Mouse (Mus musculus) monocyte, adult 5-6 weeks (primary cell): ENCODE data around the gene Tnfrsf19. TPM values are rescaled to one million over a fixed set of nuclear protein-coding genes. Genes with fewer than 3 reads are reported as not detected.

Experiments used
- ATAC-seq: fragments of 153-309, 156-312 bp; replicated peaks from 2 replicates; pipeline ENCODE4 v1.8.0; 2017; ENCODE audit warnings: mild to moderate bottlenecking; ENCODE audit not compliant: low TSS enrichment, insufficient number of reproducible peaks, severe bottlenecking, poor library complexity, low FRiP score
- total RNA-seq: library from RNA; stranded (forward); fragments of 200-1000, 200-491, 200-594 nt; gene quantifications from 3 replicates; pipeline ENCODE4 v1.2.3, GENCODE M21; 2017

The Tnfrsf19 gene
- total RNA-seq, 1 experiment from 2014 or later = not detected

DNA sequence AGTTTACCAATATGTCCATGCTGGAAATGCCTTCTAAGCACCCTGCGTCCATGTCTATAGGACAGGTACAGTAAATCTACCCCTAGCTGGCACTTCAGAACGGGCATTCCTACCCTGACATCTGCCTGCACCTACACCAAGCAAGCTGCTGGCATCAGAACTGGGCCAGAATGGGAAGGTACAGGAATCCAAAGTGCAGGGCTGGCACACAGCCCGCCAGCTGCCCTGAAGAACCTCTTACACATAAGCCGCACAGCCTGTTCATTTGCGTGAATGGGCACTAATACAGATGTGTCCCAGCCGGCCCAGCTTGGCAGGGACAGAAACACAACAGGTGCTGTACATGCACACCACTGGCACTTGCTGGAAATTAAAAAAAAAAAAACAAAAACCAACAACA, 15.9 kb downstream of the Tnfrsf19 start:
- no peak for ATAC-seq

- ATAC-seq = no peak
Measured at GRCm38 (mm10) chr14:61024006-61024405, 22.3 kb downstream of the Tnfrsf19 start.

DNA sequence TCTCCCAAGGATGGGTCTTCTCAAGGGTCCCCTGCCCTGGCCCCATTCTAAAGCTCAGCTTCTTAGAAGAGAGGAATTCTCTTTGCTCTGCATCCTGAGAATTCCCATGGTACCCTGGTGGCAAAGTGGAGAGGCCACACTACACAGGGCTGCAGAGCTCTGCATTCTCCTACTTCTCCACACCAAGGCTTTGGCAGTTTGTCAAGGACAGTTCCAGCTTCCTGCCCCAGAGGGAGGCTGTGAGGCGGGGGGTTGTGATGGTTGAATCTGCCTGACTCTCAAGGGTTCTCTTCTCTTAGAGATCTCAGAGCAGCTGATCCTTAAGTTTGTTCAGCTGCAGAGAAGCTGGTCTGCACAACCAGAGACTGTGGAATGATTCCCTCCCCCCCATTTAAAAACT, 23.9 kb downstream of the Tnfrsf19 start:
- ATAC-seq = no peak

GRCm38 (mm10) chr14:61020968-61021367, 25.3 kb downstream of the Tnfrsf19 start:
- ATAC-seq = no peak

- ATAC-seq = no peak
Measured at GRCm38 (mm10) chr14:61019880-61020279, 26.4 kb downstream of the Tnfrsf19 start.

GRCm38 (mm10) chr14:61014544-61014943, 31.7 kb downstream of the Tnfrsf19 start:
- no peak for ATAC-seq

GRCm38 (mm10) chr14:61012397-61012931, 33.8 kb downstream of the Tnfrsf19 start:
- ATAC-seq = no peak

DNA sequence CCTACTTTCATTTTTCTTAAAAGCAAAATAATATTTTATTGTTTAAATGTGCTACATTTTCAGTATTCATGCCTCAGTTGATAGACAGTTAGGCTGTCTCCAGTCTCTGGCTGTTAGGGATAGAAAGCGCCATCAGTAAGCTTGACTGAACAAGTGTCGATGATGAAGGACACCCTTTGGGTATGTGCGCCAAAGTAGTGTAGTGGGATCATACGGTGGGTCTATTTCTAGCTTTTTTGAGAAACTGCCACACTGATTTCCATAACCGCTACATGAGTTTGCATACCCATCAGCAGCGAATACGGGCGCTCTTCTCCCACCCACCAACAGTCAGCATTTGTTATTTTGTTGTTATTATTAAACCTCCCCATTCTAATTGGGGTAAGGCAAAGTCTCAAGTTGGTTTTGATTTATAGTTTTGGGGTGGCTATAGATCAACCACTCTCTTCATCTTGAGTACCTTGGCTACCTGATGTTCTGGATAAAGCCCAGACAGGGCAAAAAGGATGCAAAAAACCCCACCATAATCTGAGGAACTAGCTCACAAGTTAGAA, 34.6 kb downstream of the Tnfrsf19 start:
- ATAC-seq = no peak

GRCm38 (mm10) chr14:61005127-61005837, 41.0 kb downstream of the Tnfrsf19 start:
- no peak for ATAC-seq

DNA sequence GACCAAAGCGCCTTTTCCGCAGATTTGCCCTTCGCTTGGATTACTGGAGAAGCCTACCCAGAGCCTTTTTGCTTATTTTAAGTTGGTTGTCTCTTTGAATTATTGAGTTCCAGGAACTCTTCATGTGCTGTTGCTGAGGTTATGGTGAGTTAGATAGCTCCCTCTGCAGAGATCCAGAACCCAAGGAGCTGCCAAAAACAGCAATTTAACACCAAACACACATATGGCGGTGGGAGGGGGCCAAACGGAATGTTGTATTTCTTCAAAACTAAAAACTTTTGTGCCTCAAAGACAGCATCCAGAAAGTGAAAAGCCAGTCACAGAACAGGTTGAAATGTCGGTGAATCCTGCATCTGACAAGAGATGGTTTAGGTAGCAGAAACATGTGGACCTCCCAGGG, 42.6 kb downstream of the Tnfrsf19 start:
- no peak for ATAC-seq

DNA sequence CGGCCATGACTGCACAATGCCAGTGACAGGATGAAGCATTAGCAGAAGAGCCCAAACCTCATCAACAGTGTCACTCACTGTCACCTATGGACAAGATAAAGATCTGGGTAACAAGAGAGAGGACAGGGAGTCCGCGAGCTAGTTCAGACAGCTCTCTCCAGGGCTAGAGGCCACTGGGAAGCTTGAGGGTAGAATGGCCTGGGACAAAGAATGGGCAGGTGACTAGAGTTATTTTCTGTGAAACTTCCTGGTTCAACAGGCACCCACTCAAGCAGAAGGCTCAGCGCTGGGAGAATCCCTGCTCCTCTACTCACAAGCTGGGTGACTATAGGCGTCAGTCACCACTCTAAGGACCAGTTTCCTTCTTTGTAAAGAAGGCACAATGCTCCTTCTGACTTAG, 46.2 kb downstream of the Tnfrsf19 start:
- no peak for ATAC-seq

DNA sequence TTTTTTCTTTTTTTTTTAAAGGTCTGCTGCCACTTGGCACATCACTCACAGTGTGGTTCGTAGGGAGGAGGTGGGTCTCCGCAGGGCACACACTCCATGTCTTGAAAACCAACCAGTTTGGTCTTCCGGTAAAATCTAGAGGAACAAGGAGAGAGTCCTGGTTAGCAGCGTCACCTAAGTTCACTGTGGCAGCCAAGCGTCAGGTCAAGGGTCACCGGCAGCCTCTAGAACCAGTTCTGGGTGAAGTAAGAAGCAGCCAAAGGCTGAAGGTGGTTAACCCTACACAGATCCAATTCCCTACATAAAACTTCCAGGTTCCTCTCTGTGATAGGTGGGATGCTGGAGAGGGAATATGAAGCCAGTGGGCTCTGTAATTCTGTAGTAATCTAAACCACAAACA, 49.7 kb downstream of the Tnfrsf19 start:
- no peak for ATAC-seq

GRCm38 (mm10) chr14:60993506-60993905, 52.8 kb downstream of the Tnfrsf19 start:
- ATAC-seq = no peak

DNA sequence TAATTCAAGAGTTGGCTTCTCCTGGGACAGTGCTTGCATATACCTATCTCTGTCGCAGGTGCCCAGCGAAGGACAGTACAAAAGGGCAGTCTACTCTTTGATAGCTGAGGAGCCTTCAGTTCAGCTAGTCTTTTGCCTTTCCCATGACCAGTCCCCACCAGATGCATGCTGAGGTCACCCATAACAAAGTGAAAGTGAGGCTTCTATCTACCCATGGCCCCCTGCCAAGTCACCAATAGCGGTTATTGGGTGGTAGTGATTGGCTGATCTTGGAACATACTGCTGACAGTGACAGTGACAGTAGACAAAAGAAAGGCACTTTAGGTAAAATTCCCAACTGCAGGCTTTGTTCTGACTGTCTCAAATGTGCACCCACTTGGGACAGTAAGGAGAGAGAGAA, 53.2 kb downstream of the Tnfrsf19 start:
- no peak for ATAC-seq

DNA sequence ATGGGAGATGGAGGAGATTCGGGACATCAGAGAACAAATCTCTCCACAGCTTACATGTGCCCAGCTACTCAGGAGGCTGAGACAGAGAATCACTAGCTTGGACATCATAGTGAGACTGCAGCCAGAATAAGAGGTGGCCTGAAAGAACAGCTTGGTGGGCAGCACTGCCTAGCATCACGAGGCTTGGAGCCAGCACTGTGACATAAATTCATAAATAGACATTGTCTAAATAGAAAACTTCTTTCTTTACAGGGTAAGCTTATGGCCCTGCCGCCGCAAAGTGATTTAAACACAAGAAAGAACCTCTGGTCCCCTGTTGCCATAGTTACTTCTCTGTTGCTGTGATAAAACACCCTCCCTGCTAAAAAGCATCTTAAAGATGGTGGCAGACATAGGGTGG, 54.1 kb downstream of the Tnfrsf19 start:
- no peak for ATAC-seq

- no peak for ATAC-seq
Measured at GRCm38 (mm10) chr14:60988228-60988627, 58.1 kb downstream of the Tnfrsf19 start.

GRCm38 (mm10) chr14:60986926-60987325, 59.4 kb downstream of the Tnfrsf19 start:
- no peak for ATAC-seq

GRCm38 (mm10) chr14:60985077-60985476, 61.2 kb downstream of the Tnfrsf19 start:
- no peak for ATAC-seq

DNA sequence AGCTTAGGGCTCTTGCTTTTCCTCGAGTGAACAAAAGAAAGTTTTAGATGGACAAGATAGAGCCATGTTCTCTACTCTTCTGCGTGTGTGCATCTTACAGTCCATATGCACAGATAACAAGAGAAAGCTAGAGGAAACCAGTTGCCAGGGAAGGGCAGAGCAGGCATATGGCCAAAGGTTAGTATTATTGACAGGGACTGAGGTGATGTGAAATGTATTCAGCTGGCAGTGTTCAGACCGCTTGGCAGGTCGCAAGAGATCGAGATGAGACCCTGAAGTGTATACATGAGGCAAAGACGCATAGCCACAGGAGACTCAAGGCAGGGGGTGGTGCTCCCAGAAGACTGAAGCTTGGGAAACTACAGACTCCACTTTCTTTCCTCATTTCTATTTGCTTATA, 62.0 kb downstream of the Tnfrsf19 start:
- no peak for ATAC-seq

- no peak for ATAC-seq
Measured at GRCm38 (mm10) chr14:60982126-60982525, 64.2 kb downstream of the Tnfrsf19 start.
